Mouse (Mus musculus) megakaryocyte, embryonic 14.5 days (primary cell): Measurements from ENCODE around the gene Fstl1.

ENCODE experiments used
- FLI1 ChIP-seq: IDR thresholded peaks from 2 replicates; pipeline ENCODE4 v1.6.1; 2012; ENCODE audit warnings: low read length, inconsistent platforms, mixed read lengths
- GATA1 ChIP-seq: IDR thresholded peaks from 3 replicates; pipeline ENCODE4 v1.6.1; 2012; ENCODE audit warnings: mixed read lengths, low read length, inconsistent platforms, borderline replicate concordance

GRCm38 (mm10) chr16:37824778-37825505 lies 48.3 kb downstream of the Fstl1 start:
- TF ChIP-seq GATA1 (no peak), FLI1 (no peak)
